Mouse (Mus musculus): ENCODE measurements around the gene Dennd1a.

DNA sequence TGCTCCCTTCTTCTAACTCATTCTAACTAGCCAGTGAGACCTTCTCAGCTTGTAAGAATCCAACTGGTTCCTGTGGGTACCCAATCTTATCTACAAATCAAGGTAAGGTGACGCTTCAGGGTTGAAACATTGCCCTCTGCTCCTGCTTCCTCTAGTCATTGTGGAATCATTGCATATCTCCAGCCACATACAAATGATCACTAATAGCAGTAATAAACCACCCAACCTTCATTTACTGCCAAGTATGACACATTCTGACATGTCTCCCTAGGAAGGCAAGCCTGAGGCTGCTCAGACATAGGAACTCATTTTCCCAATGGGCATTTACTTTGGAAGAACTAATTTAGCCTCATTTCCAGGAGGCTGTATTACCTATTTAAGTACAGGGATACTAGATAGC lies 18.0 kb upstream of the Dennd1a start:
- no peak for TF ChIP-seq USF1 (IDR thresholded peaks at IDR 0.05; ENCODE audit: low read depth)
- no peak for TF ChIP-seq CTCF (IDR thresholded peaks at IDR 0.05; ENCODE audit: control insufficient read depth, insufficient read depth, insufficient read length)
- TF ChIP-seq MYOD1 (IDR thresholded peaks at IDR 0.05; ENCODE audit: control insufficient read depth, insufficient read length, low read depth): no peak
- TF ChIP-seq MYOG (IDR thresholded peaks at IDR 0.05; ENCODE audit: control insufficient read depth, extremely low read depth, insufficient read length): no peak
- TF ChIP-seq FOSL1 (IDR thresholded peaks at IDR 0.05; ENCODE audit: insufficient read depth, low read length, poor library complexity, severe bottlenecking): no peak

Data from C2C12 (cell line).